Mouse (Mus musculus): ENCODE data around the gene Polr3b.

Gene Polr3b

DNA sequence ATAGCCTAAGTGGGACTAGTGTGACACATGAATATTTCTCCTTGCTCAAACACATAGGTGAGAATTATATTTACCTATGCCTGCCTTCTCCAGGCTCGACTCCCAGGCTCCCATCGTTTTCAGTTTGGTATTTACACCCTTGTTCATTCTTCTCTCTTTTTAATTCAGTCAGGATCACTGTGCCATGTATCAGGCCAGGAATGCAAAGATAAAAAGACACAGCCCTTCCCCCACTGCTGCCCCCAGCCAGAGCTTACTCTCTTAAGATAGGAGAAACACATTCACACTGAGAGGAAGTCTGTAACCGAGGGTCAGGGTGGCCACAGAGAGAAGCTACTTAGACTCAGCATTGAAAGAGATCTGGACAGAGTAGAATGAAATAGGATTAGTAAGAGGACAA is 10.4 kb upstream of the Polr3b start:
- no peak for DNase-seq

DNA sequence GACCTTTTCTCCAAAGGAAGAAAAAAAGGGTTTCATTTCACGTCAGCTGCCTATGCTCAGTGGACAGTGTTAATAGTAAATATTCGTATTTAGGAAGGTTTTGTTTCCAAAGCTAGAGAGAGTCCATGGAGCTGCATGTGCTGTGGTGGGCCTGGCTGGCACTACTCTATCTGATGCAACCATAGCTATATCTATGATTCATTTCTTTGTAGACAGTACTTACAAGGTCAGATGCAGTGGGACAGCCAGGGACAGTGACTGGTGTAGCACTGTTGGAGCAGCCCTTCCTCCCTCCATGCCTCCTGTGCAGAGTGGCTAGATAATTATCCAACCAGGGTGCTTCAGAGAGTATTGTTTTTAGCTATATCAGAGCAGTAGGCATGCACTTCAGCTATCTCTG is 9.8 kb upstream of the Polr3b start:
- no peak for DNase-seq

DNA sequence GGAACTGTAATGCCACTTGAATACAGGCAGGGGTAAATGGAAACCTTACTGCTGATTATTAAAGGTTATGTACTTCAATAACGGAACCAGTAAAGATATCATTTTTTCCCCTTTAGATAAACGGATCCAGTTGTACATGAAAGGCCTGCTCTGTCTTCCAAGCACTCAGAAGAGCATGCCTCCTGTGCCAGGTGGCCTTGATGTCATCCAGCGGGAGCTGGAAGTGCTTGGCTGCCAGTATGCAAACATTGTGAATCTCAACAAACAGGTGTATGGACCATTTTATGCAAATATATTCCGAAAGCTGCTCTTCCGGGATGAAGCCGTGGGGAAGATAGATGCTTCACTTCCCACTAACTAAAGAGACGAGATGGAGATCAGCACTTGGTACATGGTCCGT is 8.7 kb upstream of the Polr3b start:
- no peak for DNase-seq

DNA sequence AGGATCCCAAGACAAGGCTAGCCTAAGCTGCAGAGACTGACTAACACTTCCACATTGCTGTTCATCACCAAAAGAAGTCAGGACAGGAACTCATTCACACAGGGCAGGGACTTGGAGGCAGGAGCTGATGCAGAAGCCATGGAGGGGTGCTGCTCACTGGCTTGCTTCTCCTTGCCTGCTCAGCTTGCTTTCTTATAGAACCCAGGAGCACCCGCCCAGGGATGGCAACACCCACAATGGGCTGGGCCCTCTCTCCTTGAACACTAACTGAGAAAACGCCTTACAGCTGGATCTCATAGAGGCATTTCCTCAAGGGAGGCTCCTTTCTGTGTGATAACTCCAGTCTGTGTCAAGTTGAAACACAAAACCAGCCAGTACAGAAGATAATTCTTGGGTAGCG is 7.0 kb upstream of the Polr3b start:
- no peak for DNase-seq

DNA sequence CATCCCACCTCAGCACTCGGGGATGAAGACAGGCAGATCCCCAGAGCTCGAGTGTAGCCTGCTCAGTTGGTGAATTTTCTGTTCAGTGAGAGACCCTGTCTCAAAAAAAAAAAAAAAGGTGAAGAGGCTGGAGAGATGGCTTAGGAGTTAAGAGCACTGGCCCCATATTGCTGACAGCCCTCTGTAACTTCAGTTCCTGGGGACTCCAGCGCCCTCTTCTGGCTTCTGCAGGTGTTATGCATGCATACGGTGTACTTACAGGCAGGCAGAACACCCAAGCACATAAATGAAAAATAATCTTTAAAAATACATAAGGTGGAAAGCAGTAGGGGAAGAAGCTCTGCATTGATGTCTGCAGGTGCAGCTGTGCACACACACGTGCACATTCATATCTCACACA is 9.1 kb downstream of the Polr3b start:
- no peak for DNase-seq

DNA sequence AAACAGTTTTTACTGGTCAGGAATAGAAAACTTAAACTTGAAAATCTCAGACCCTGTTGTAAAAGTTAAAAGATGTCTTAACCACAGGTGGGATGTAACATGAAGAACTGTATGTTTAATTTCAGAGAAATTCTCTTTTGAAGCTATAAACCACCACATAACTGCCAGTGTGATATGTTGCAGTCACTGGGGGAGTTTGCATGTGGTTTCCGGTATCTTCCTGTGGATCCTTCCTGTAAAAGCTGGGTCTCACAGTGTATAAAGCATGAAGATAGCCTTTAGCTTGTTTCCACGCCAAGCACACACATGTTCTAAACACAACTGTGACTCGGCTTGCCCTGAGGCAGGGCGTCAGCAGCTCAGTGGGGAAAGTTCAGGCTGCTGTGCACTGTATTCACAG is 9.9 kb downstream of the Polr3b start:
- no peak for DNase-seq

DNA sequence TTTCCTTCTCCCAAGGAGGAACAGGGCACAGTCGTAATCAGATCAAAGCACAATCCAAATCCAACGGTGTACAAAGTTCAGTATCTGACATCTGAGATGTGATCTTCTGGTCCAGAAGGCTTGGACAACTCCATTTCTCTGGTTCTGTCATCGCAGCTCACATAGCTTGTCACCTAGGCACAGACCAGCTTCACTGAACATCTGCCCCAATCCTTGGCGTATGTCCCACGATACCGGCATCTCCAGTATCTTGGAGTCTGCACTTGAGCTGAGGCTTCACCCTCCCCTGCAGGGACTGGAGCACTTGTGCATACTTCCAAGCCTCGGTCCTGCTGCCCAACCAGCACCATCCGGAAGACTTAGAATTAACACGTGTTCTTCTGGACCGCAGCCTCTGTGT is 14.6 kb downstream of the Polr3b start:
- no peak for DNase-seq

DNA sequence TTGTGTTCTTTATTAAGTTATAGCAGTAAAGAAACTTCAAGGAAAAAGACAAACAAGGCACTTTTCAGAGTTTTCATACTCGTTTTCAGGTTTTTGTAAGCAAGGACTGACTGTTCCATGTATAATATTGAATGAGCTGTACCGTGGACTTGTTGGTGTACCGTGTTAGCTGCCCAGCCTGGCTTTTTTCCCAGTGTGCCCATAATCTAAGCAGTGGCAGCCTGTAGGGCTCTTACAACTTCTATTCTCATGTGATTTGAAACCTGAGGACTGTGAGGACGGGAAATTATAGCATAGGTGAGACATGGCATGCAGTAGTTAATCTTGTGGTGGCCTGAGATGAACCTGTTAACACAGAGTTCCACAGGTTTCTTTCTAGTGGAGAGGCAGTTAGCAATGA is 16.3 kb downstream of the Polr3b start:
- no peak for DNase-seq

DNA sequence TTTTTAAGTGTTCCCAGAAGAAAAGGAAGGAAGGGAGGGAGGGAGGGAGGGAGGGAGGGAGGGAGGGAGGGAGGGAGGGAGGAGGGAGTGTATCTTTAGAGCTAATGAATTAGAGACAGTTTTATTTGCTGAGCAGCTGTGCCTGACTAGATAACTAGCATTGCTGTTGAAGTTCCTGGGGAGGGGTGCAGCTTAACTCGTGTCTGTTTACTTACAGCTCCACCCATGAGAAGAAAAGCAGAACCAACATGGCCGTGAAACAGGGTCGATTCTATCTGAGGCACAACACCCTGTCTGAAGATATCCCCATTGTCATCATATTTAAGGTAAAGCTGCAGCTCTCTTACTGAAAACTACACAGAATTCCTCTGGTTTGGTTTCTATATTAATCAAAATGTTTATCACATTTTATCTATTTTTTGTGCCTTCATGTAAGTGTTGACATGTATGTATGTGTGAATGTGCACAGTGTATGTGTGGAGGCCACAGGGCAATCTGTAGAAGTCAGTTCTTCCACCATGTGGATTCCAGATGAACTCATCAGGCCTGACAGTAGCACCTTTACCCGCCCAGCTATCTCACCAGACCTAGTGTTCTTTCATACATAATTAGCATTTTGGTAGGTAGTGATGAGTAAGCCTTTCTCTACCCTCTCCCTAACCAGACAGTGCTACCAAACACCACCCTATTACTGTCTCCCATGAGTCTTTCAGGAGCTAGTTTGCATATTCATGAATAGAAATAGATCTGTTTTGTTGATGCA is 17.6 kb downstream of the Polr3b start:
- no peak for DNase-seq

DNA sequence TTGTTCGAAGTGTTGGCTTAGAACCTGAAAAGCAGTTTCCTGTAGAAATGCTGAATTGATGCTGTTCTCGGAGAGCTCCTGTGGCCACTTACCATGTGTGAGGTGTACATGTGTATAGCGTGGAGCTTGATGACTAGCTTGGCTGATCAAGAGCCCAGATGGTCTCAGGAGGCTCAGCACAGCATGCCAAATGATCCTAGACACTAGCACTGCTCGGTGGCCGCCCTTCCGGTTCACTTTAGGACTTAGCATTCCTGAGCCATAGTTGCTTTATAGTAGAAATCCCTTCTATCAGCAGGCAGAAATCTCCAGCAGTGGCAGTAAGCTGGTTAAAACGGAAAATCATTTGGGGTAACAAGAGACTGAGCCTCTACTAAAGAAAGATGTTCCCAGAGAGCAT is 18.8 kb downstream of the Polr3b start:
- no peak for DNase-seq

DNA sequence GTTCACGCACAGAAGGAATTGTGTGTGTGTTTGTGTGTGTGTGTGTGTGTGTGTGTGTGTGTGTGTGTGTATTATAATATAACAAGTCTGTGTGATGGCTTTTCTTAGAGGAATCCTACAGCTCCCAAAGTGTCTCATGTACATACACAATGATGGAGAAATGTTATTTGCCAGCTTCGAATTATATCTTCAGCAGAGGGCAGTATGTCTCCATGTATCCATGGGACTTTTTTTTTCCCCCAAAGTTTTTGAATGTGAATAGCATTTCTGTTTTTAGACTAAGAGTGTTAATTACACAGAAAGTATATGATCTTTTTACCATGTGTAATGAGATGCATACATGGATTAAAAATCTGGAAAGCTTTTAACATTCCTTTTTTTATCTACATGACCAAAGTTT is 19.5 kb downstream of the Polr3b start:
- DNase-seq, result no peak

DNA sequence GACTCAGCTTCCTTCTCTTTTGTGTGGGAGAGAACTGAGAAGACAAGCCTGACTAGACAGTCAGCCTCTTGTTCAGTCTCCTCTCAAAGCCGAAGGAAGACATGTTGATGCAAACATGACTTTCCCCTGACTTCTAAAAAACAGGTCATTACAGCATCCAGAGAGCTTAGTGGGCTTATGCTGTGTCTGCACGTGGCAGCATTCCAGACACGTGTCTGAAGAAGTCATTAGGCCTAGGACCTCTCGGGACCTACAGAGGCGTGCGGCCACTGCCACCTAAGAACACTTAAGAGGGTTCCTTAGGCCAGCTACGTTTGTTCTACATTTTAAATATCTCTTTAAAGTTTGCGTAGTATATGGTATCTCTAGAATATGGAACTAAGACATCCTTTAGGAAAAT is 23.8 kb downstream of the Polr3b start:
- DNase-seq, result no peak

DNA sequence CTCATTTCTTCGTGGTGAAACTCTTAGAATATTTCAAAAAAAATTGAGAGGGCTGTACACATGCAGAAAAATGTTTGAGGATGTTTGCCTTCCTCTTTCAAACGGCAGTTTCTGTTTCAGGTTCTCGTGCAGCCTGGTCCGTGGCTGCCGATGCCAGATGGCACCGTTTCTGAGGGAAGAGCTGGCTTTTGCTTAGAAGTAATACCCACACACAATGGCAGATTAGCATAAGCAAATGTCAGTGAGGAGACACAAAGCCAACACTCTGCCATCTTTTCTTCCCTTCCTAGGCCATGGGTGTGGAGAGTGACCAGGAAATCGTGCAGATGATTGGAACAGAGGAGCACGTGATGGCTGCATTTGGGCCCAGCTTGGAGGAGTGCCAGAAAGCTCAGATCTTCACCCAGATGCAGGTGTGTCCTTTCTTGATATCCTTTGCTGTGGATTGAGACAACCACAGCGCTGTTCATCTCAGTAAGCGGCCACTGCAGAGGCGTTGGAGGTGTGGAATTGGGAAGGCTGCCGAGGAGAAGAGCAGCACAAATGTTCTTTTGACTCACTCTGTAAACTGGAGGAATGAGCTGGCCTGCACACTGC is 24.5 kb downstream of the Polr3b start:
- DNase-seq, result peak; percentile 33

DNA sequence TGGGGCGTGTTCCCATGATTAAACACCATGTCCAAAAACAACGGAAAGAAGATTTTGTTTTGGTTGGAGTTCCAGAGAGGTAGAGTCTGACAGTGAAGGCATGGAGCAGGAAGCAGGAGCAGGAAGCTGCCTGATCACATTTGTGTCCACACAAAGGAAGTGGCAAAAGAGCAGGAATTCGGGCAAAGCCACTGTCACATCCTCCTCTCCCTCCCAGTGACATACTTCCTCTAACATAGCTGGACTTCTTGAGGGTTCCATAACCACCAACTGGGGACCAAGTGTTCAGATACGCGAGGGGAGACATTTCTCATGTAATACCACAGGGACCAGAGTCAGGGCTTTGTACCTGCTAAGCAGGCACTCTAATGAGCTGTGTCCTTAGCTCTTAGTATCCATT is 25.2 kb downstream of the Polr3b start:
- DNase-seq, result no peak

DNA sequence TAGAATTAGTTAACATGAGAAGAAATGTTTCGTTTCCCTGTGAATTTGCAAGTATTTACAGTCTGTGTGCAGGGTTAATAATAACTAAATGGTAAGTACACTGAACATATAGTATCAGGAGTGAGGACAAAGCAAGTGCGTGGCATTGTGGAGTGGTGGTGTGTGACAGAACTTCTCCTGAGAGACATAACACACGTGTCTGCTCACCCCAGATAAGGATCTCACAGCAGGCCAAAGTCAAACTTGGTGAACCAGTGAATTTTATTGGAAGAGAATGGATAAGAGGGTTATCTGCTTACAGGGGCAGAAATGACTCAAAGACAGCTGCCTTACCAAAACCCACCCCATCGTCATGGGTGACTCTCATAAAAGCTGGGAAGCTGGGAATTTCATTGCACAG is 26.8 kb downstream of the Polr3b start:
- no peak for DNase-seq

DNA sequence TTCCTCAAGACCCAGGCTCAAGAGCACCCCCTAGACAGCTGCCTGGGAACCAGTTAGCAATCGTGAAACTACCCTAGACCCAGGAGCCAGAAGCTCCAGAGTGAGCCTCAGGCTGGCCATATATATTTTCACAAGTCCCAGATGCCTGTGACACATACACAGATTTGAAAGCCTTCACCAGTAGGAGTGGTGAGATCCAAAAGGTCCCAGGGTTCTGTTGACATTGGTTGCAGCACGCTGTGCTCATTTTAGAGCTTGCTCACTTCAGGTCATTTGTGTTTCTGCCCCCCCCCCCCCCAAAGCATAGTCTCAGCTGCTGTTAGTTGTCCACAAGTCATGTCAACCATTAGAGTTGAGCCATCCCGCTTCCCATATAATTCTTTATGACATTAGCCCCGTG is 31.9 kb downstream of the Polr3b start:
- DNase-seq, result no peak

DNA sequence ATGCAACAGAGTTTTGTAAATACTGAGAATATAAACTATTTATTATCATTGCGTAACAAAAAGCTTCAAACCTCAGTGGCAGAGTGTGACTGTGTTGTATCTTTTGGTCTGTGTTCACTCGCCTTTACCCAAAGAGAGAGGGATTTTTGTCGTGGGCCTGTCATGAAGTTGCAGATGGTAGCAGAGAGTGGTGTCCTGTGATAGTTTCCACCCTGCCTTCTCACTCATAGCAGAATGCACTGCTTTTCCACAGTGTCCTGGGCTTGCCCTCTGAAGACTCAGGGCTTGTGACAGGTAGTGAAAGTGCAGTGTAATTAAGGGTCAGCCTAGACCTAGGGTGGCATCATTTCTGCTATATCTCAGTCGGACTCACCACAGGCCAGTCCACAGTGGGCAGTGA is 32.6 kb downstream of the Polr3b start:
- DNase-seq, result no peak

DNA sequence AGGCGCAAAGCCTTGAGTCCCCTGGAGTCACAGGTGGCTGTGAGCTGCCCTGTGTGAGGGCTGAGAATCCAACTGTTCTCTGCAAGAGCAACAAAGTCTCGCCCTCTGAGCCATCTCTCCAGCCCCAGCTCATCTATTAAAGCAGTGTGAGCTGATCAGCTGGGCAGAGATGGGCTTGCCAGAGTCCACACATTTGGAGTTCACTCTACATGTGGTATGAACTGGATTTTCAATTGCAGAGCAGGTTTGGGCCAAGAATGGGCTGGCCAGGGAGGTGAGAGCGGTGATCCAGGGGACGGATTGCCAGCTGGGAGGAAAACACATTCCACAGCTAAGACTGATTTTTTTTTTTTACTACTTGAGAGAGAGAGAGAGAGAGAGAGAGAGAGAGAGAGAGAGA is 34.5 kb downstream of the Polr3b start:
- peak; percentile 5 for DNase-seq

DNA sequence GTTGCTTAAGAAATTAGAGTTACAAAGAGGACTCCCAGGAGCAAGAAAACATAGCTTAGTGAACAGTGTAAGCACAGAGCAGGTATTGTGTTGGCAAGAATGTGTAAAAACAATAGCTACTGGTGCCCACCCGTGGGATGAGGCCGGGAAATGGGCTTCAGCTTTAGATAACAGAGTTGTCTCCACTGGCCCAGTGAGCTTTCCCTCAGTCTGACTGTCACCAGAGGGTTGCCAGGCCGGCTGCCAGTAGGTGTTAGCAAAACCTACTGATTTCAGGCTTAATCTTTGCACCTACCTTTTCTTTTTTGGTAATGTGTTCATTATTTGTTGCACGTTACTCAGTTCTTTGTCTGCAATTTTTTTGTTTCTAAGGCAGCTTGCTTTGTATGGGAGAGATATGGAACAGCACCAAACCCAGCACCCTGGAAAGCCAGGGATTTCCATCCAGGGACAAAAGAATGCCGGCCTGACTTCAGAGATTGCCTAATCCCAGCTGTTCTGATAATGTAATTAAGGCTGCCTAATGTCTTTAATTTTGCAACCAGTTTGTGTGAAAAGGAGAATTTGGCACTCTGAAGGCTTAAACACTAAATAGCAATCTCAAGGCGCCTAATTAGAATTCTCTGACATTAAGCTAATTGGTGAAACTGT is 35.5 kb downstream of the Polr3b start:
- DNase-seq, result no peak

DNA sequence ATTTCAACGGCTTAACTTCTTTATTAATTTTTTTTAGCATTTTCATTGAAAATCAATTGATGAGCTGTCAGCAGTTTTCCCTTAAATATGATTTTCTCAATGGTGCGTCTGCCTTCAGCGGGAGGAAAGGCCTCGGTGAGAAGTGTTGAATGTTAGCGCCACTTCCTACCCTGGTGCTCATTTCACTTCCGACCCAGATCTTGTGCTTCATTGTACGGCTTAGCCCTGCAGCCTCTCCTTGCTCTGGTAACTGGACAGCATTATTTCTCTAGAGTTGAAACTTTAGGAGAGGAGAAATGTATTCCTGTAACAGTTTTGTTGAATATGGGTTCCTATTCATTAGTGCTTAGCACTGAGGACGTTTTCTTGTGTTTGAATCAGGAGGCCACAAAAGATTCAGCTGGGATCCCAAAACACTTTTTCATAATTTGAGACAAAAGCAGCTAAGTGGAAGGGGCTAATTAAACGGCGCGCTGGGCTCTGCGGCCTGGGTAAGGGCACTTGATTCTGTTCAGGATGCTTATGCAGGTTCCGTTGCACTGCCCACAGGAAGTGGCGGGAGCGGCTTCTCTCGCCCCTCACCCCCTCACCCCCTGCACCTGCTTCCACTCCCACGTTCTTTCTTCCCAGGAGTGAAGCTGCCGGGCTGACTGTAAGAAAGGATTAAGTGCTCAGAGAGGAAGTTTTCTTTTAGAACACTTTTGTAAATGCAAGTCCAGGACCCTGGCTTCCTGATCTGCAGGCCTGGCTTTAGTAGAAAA is 36.2 kb downstream of the Polr3b start:
- DNase-seq, result no peak

DNA sequence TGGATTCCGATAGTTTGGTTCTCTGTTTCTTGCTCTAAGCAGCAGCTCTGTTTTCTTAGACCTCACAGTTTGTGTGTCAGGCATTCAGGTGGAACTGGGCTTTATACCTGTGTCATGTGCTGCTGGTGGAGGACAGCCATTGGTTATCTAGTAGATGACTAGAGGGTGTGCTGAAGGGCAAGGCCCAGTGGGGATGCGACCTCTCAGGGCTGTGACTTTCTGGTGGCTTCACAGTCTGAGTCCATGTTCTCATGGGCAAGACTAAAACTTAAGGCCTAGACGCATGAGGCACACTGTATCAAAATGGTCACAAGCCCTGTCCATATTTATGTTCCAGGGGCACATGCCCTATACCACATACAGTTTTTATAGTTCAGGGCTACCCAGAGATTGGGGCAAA is 37.2 kb downstream of the Polr3b start:
- no peak for DNase-seq

DNA sequence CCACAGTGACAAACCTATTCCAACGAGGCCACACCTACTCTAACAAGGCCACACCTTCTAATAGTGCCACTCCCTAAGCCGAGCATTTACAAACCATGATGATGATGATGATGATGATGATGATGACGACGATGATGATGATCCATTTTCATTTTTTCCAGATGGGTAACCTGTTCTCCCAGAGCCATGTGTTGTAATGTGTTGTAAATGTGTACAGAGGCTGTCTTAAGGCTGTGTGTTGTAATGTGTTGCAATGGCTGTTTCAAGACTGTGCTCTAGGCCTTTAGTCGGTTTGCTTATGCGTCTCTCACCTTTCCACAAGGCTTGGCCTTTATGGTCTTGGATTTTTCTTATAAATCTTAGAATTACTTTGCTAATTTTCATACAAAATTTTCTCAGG is 40.0 kb downstream of the Polr3b start:
- no peak for DNase-seq

DNA sequence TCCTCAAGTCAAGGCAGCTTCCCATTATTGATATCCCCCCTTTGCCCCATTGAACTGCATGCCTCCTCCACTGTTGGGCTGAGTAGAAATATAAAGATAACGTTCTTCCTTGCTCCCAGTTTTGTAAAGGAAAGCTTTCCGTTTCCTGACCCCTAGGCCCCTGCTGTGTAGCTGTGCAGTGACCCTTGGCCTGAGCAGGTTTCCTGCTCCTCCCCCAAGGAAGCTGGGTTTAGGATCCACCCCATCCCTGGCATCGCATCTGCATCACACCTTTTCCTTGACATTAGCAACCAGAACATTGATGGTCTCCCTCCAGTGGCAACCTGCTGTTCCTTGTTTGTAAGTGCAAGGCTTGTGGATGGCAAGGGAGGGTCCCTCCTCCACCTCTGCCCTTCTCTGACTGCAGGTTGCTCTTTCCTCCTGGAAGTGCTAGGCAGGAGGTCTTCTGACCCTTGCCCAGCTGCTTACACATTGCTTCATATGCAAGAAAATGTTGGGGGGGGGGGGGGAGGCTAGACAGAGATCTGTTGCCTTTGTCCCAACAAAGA is 43.7 kb downstream of the Polr3b start:
- no peak for DNase-seq

DNA sequence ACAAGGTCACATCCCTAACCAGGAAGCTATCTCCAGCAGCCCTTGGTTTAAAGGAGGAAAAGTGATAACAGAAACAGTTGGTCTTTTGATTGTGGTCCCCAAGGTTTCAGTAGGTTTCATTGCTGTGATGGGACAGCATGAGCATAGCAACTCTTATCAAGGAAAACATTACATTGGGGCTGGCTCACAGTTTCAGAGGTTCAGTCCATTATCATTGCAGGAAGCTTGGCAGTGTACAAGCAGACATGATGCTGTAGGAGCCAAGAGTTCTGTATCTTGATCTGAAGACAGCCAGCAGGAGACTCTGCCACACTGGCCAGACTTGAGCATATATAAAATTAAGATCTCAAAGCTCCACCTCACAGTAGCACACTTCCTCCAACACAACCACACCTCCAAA is 53.6 kb downstream of the Polr3b start:
- no peak for DNase-seq

Measured in cerebellum, adult 9-10 months (tissue).